Mouse (Mus musculus) lung, postnatal 14 days (tissue): ENCODE results near the gene Amy2a3.
"Not testable (repeated sequence)": the region's sequence is repeated elsewhere in the genome, so short reads cannot be mapped to it uniquely, and the experiment has no call there.

Experiments used
- DNase-seq: peaks from one replicate; pipeline ENCODE4 v3.0.0; 2021

Gene Amy2a3

GRCm38 (mm10) chr3:113323952-113324351, at the start of gene Amy2a3:
Amy2a3 (minus strand) TSS chr3:113324052.
- DNase-seq, result not testable (repeated sequence)

DNA sequence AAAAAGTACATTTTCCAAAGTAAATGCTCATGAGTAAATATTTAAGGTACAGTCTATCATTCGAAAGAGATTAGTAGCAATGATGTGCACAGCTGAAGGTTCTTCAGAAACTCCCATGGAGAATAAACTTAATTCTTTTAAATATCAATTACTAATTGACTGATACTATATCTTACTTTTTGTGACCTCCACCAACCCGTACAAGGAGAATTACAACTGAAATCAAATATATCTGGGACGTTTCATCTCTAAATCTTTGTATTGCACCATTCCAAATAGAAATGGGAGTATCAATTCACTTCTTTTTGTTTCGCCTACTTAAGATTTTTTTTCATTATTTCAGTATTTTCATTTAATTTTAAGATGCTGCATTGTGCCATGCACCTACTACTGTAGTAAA, 32.7 kb upstream of the Amy2a3 start, which contains the start of gene Amy2a2:
Gene Amy2a2, minus strand, starts transcription at position 101 of the 400 bp plus-strand sequence.
- not testable (repeated sequence) for DNase-seq

DNA sequence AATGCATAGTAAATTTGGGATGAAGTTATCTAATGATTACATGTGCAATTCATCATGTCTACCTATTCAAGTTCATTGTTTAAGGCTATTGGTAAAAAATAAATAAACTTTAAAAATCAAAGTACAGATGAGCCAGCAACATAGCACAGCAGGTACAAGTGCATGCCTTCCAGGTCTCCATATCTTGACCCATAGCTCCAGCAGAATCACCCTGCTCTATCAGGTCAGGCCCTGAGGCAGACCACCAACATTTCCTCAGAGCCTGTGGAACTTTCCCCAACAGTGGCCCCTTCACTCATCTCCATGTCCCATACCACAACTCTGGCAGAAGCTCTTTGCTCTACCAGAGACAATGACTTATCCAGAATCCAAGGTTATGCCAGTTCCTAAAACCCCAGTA, 21.6 kb upstream of the Amy2a3 start:
- not testable (repeated sequence) for DNase-seq

DNA sequence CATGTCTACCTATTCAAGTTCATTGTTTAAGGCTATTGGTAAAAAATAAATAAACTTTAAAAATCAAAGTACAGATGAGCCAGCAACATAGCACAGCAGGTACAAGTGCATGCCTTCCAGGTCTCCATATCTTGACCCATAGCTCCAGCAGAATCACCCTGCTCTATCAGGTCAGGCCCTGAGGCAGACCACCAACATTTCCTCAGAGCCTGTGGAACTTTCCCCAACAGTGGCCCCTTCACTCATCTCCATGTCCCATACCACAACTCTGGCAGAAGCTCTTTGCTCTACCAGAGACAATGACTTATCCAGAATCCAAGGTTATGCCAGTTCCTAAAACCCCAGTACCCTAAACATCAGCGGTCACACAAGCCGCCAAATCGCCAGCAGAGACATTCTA, 10.9 kb downstream of the Amy2a3 start:
- DNase-seq, result not testable (repeated sequence)

GRCm38 (mm10) chr3:113291349-113291748, 32.5 kb downstream of the Amy2a3 start, which contains the start of gene Amy2a4:
Amy2a4 (minus strand) TSS chr3:113291449.
- not testable (repeated sequence) for DNase-seq

GRCm38 (mm10) chr3:113280285-113280684, 43.6 kb downstream of the Amy2a3 start:
- not testable (repeated sequence) for DNase-seq

DNA sequence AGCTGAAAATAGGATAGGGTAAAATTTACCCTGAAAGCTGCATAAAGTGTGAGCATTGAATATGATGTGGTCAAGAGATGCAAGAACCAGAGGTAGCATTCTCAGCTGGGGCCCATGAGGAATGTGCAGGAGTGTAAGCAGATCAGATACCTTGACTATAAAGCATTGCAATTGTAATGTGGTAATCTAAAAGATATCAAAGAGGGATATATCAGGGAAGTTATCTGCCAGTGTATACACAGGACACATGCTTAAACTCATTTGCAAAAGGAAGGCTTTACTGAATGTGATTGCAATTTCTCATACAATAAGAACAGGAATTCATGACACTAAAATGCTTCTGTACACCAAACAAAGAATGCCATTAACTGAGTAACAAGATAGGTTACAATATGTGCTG, 44.3 kb downstream of the Amy2a3 start:
- DNase-seq, result not testable (repeated sequence)
